Mouse (Mus musculus): ENCODE measurements around the gene Mab21l2. TPM values are rescaled to one million over a fixed set of nuclear protein-coding genes. Genes with fewer than 3 reads are reported as not detected.

Gene Mab21l2
- polyA plus RNA-seq, 1 experiment = not detected

DNA sequence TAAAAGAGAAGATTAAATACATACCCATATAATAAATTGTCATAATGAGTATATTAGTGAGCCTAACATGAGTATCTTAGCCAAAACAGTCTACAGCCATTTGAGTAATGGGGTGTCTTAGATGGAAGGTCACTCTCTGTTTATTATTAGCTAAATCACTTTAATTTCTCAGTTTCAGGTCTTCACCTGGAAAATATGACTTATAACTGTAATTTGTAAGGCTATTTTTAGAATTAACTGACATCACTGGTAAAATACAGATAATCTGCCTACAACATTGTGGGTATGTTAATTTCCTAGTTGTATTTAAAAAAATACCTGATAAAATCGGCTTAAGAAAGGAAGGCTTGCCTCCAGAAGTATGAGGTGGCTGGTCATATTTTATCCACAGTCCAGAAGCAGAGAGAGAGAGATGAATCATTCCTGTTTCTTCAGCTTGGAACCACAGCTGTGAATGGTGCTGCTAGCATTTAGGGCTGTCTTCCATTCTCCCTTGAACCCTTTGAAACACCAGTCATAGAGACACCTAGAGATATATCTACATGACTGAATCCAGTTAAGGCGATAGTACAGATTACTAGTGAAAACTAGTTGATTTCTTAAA is 29.8 kb downstream of the Mab21l2 start:
- WGBS = 88% methylated on average over 2 of the region's 2 CpGs
- Histone ChIP-seq H3K27ac (ENCODE audit: insufficient read depth, low read length) (no peak overlapping the region), H3K36me3 (ENCODE audit: control insufficient read depth, insufficient read depth, low read length) (no peaks in the 10 kb centered on the region), H3K4me1 (ENCODE audit: control insufficient read depth, insufficient read depth, insufficient read length) (no peaks in the 10 kb centered on the region), H3K4me3 (ENCODE audit: extremely low read depth, insufficient read depth, insufficient read length) (no peak overlapping the region), H3K27me3 (ENCODE audit: control insufficient read depth, insufficient read depth, low read length) (no peaks in the 10 kb centered on the region)
- DNase-seq (ENCODE audit: low read depth in 1 of 2, low spot score in 2 of 2) = no peak
- TF ChIP-seq POLR2A (IDR thresholded peaks at IDR 0.05; ENCODE audit: low read depth, low read length) (no peak), CTCF (IDR thresholded peaks at IDR 0.05; ENCODE audit: extremely low read depth, insufficient read depth, insufficient read length, insufficient replicate concordance) (no peak)

DNA sequence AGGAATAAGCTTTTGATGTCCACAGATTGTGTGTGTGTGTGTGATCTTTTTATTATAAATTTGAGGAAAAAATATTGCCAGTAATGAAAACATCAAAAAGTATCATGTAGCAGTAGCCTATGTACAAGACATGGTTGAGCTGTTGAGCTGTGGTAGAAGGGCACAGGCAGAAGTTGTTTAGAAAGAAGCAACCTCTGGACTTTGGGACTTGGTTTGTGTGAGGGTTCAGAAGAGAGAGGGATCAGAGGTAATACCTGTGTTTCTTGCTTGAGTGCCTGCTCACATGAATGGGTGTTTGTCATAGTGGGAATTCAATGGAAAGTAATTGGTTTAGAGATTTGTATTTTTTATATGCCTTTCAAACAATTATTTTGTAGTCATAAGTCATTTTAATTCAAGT is 47.8 kb downstream of the Mab21l2 start:
- no peaks in the 10 kb centered on the region for H3K27me3 ChIP-seq (ENCODE audit: control insufficient read depth, insufficient read depth, low read length)
- no peak overlapping the region for H3K27ac ChIP-seq (ENCODE audit: insufficient read depth, low read length)
- DNase-seq (ENCODE audit: low read depth in 1 of 2, low spot score in 2 of 2) = no peak
- no peak for TF ChIP-seq POLR2A (IDR thresholded peaks at IDR 0.05; ENCODE audit: low read depth, low read length)
- no peak for TF ChIP-seq CTCF (IDR thresholded peaks at IDR 0.05; ENCODE audit: extremely low read depth, insufficient read depth, insufficient read length, insufficient replicate concordance)
- H3K36me3 ChIP-seq (ENCODE audit: control insufficient read depth, insufficient read depth, low read length) = no peaks in the 10 kb centered on the region
- no peak overlapping the region for H3K4me3 ChIP-seq (ENCODE audit: extremely low read depth, insufficient read depth, insufficient read length)
- H3K4me1 ChIP-seq (ENCODE audit: control insufficient read depth, insufficient read depth, insufficient read length) = no peaks in the 10 kb centered on the region
